Mouse (Mus musculus) central nervous system, embryonic 14 days (tissue): ENCODE results near the gene Pcp4. TPM values are rescaled to one million over a fixed set of nuclear protein-coding genes. Genes with fewer than 3 reads are reported as not detected.

Source experiments
- polyA plus RNA-seq: library from polyadenylated mRNA; depleted of rRNA; stranded (reverse); fragments of >200 nt; gene quantifications from 2 replicates; pipeline ENCODE4 v1.2.3, GENCODE M21; 2012; rRNA removed

Gene Pcp4
- polyA plus RNA-seq, result 116 and 125 TPM in 2 replicates

GRCm38 (mm10) chr16:96467445-96467844 is at the start of gene Pcp4:
TSS of gene Pcp4 (plus strand) at chr16:96467606.

DNA sequence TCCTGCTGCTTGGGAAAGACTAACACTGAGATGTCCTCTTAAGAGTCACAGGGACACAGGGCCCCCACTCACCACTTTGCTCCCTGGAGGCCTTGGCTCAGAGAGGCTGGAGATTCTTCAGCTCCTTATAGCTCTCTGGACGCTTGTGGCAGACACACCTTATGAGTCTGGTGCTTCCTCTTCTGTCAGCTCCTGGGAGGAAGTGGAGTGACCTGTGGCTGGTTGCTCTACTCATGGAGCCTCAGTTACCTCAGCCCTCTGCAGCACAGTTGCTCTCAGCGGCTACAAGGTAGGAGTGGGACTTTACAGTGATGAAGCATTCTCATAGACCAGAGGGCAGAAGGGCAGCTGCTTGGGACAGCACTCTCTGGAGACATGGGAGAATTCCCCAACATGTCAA is 23.9 kb upstream of the Pcp4 start, which contains the start of gene Itgb2l:
Gene Itgb2l, minus strand, starts transcription at position 152 of the 400 bp plus-strand sequence.

Other genes with a start within 250 kb of the Pcp4 start
- 1.6 and 1.9 TPM in 2 replicates for gene B3galt5, start 231.8 kb upstream of the Pcp4 start, polyA plus RNA-seq
- gene Itgb2l, start 24.0 kb upstream of the Pcp4 start, polyA plus RNA-seq, result 0.01 TPM in 1 of 2 replicates, not detected in the other